Mouse (Mus musculus) heart, embryonic 14.5 days (tissue): ENCODE measurements around the gene Rabl2. TPM values are rescaled to one million over a fixed set of nuclear protein-coding genes. Genes with fewer than 3 reads are reported as not detected.

ENCODE experiments used
- polyA plus RNA-seq: library from polyadenylated mRNA; unstranded; fragments of >200 nt; fragmentation: Nextera tagmentation; extraction: Ambion mirVana; gene quantifications from 2 replicates; pipeline ENCODE4 v1.2.1, GENCODE M21; 2014

Rabl2 gene
- polyA plus RNA-seq, 1 experiment from 2014 or later = 20.3 TPM

Other genes starting within 250 kb of the Rabl2 start
- 33.5 and 36.2 TPM in 2 replicates for gene Lmf2, start 236.3 kb downstream of the Rabl2 start, polyA plus RNA-seq
- gene Ncaph2, start 236.2 kb downstream of the Rabl2 start, polyA plus RNA-seq = 95.0 and 97.6 TPM in 2 replicates
- gene Sco2, start 218.1 kb downstream of the Rabl2 start, polyA plus RNA-seq = 7.9 and 9.4 TPM in 2 replicates
- gene Tymp, start 214.9 kb downstream of the Rabl2 start, polyA plus RNA-seq = 1.2 and 1.6 TPM in 2 replicates
- gene Odf3b, start 212.6 kb downstream of the Rabl2 start, polyA plus RNA-seq = 0.36 and 0.76 TPM in 2 replicates
- gene Klhdc7b, start 207.0 kb downstream of the Rabl2 start, polyA plus RNA-seq = not detected in 2 replicates
- gene Syce3, start 181.4 kb downstream of the Rabl2 start, polyA plus RNA-seq = not detected in 2 replicates
- gene Cpt1b, start 166.1 kb downstream of the Rabl2 start, polyA plus RNA-seq = 190 and 218 TPM in 2 replicates
- 3.1 and 3.2 TPM in 2 replicates for gene C730034F03Rik, start 162.3 kb downstream of the Rabl2 start, polyA plus RNA-seq
- 0.53 and 0.59 TPM in 2 replicates for gene Gm44502, start 162.2 kb downstream of the Rabl2 start, polyA plus RNA-seq
- 68.9 and 75.0 TPM in 2 replicates for gene Chkb, start 162.0 kb downstream of the Rabl2 start, polyA plus RNA-seq
- 0.41 and 0.42 TPM in 2 replicates for gene Mapk8ip2, start 138.0 kb downstream of the Rabl2 start, polyA plus RNA-seq
- 12.5 and 14.1 TPM in 2 replicates for gene Arsa, start 114.5 kb downstream of the Rabl2 start, polyA plus RNA-seq
- gene Shank3, start 92.3 kb downstream of the Rabl2 start, polyA plus RNA-seq = 2.2 and 2.4 TPM in 2 replicates
- gene Acr, start 23.6 kb downstream of the Rabl2 start, polyA plus RNA-seq = 0.39 and 0.49 TPM in 2 replicates
- gene Syt10, start 249.9 kb upstream of the Rabl2 start, polyA plus RNA-seq = 0.11 TPM in 1 of 2 replicates, not detected in the other